Mouse (Mus musculus): ENCODE measurements around the gene Krtap28-13. TPM values are rescaled to one million over a fixed set of nuclear protein-coding genes. Genes with fewer than 3 reads are reported as not detected.

The Krtap28-13 gene
- total RNA-seq, 2 experiments from 2014 or later = not detected

DNA sequence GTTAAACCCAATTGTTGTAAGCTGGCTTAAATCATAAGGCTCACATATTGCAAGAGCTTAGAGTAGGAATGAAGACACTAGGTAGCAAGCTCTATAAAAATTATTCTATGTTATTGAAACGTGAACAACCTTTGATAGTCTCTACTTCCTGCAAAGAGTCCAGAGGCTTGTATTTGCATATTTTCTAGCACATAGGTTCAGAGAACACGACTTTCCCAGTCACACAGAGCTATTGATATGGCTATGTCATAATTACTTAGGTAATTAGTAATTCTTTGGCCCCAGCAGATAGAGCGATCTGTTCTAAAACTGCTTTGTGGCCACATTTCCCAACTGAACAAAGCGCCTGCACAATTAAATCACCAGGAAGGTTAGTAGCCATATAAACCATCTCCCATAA, 36.2 kb downstream of the Krtap28-13 start:
- no peak for DNase-seq

GRCm38 (mm10) chr1:83099160-83099559, 38.4 kb downstream of the Krtap28-13 start:
- DNase-seq = no peak

- DNase-seq = no peak
Observed at GRCm38 (mm10) chr1:83099580-83100137, 38.9 kb downstream of the Krtap28-13 start.

DNA sequence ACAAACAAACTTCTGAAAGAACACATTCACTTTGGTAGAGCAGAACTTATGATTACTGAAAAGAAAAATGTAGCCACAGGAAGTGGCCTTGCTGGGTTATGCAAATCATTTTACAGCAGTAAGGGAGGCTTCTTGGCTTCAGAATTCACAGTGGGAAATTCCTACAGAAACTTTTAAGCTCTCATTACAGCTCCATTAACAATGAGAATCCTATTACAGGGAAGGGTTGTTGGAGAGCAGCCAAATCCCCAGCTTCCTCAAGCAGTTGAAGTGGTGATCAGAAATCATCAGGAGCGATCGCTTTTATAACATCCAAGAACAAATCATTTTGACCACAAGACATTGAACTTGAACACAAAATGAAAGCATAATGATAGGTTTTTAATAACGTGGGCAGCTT, 41.2 kb downstream of the Krtap28-13 start:
- peak; percentile 11 for DNase-seq

- no peak for DNase-seq
Observed at GRCm38 (mm10) chr1:83105464-83105863, 44.7 kb downstream of the Krtap28-13 start.

- DNase-seq = no peak
Observed at GRCm38 (mm10) chr1:83107410-83107978, 46.8 kb downstream of the Krtap28-13 start.

DNA sequence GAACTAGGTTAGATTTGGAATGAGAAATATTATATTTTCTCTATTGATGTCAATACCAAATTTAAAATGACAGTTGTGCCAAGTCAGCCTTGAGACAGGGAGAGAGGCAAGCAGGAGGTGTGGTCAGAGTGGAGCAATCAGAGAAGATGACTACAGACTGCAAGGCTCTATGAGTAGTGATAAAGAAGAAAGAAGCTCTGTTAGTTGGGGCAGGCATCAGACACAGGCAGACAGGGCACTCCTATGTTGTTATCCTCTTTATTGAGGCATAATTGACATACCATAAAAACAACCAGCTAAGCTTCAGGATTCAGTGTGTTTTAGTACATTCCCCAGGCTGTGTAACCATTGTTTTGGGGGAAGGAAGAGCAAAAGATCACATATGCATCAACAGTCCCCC, 50.3 kb downstream of the Krtap28-13 start:
- DNase-seq = no peak

Other genes with a start within 250 kb of the Krtap28-13 start
- 10 to 100 TPM; 43.1 TPM for gene Agfg1, start 221.4 kb upstream of the Krtap28-13 start, total RNA-seq (2021)
- not detected for gene A030005L19Rik, start 147.6 kb upstream of the Krtap28-13 start, total RNA-seq (2021)
- gene A030014E15Rik, start 136.0 kb upstream of the Krtap28-13 start, total RNA-seq (2021) = not detected
- not detected for gene Gm6217, start 129.5 kb upstream of the Krtap28-13 start, total RNA-seq (2021)
- not detected for gene A030003K21Rik, start 117.5 kb upstream of the Krtap28-13 start, total RNA-seq (2021)
- gene Gm7544, start 104.9 kb upstream of the Krtap28-13 start, total RNA-seq (2021) = not detected
- not detected for gene Gm47955, start 100.6 kb upstream of the Krtap28-13 start, total RNA-seq (2021)
- not detected for gene Gm47959, start 60.4 kb upstream of the Krtap28-13 start, total RNA-seq (2021)
- gene Slc19a3, start 22.5 kb upstream of the Krtap28-13 start, total RNA-seq (2021) = under 1 TPM; 0.15 to 0.36 TPM
- not detected for gene Krtap28-10, start 18.4 kb upstream of the Krtap28-13 start, total RNA-seq (2021)
- not detected for gene Gm47969, start 16.0 kb upstream of the Krtap28-13 start, total RNA-seq (2021)
- not detected for gene A030005K14Rik, start 1.6 kb upstream of the Krtap28-13 start, total RNA-seq (2021)
- gene Ccl20, start 55.8 kb downstream of the Krtap28-13 start, total RNA-seq (2021) = not detected
- gene Daw1, start 98.8 kb downstream of the Krtap28-13 start, total RNA-seq (2021) = not detected

Measured in adrenal gland, postnatal 10 days (tissue).